23 mouse cellular contexts compared by ENCODE assay signal in the genomic region with DNA sequence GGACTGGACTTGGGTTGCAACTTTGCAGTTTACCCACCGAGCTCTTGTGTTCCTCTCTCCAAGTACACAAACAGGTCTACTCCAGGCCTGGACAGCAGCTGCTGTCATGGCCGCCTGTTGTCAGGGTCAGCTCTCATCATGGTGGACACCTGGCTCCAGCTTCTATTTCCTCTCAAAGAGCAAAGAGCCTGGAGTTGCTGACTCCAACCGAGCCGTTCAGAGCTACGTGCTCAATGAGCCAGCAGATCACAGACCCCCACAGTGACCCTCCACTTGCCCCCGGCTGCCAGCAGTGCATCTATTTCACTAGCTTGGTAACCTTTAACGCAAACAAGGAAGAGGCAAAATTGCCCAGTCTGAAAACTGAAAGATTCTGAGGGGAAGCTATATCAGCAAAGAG. TPM values are rescaled to one million over a fixed set of nuclear protein-coding genes. Genes with fewer than 3 reads are reported as not detected.
DNase-seq lines count a peak whose midpoint lies in the region; ATAC-seq and TF ChIP-seq lines count a peak whose summit lies in the region.
"Had no signal": no experiment of that assay in that cellular context is flagged by ENCODE, and none has a peak within 500 bp of the region (broad histone marks: within the 10 kb centered on the region; RNA-seq: fewer than 3 reads in every experiment).

No protein-coding gene starts in this region.

- ATAC-seq in forebrain, embryonic 12.5 days (ENCODE audit: low FRiP score) = no peak
- no peak for ATAC-seq in forebrain, embryonic 15.5 days (replicated peaks)
- peak; percentile 61 for ATAC-seq in kidney, embryonic 15.5 days (replicated peaks; ENCODE audit: low FRiP score)
- ATAC-seq: CD4-positive, CD25-positive, alpha-beta regulatory T cell, adult 4 months; forebrain, postnatal 0 days; hindbrain, postnatal 0 days; inflammation-experienced regulatory T-cells, adult 6 months had no signal

- no peak for DNase-seq in kidney, postnatal 25 days
- no peak for DNase-seq in layer of hippocampus, postnatal 10 days (ENCODE audit: low spot score in 2 of 2)
- DNase-seq: adrenal gland, adult 2 months; adrenal gland, postnatal 14 days; cerebellum, adult 11 months; cerebellum, adult 2 months; cerebellum, adult 9-11 months; cerebellum, postnatal 25 days; forebrain, postnatal 0 days; gastrocnemius, adult 2 months; gastrocnemius, postnatal 14 days; heart, adult 11 months had no signal

- H3K79me2 ChIP-seq in myocyte (ENCODE audit: control insufficient read depth, insufficient read depth) = no peaks in the 10 kb centered on the region

- 0 out of 2 replicates have a peak overlapping the region, but pooled peaks have one; percentile 25 for H3K27ac ChIP-seq in forebrain, embryonic 12.5 days
- no peak overlapping the region for H3K27ac ChIP-seq in forebrain, embryonic 15.5 days (replicated peaks)
- peak overlapping the region; percentile 71 for H3K27ac ChIP-seq in kidney, embryonic 15.5 days
- H3K27ac ChIP-seq: embryonic facial prominence, embryonic 12.5 days; embryonic facial prominence, embryonic 15.5 days; gastrocnemius, adult 2 months; hindbrain, embryonic 12.5 days; hindbrain, postnatal 0 days had no signal

- peaks cover 50% of the 10 kb centered on the region for H3K36me3 ChIP-seq in forebrain, embryonic 12.5 days (replicated peaks)
- peaks cover 25% of the 10 kb centered on the region for H3K36me3 ChIP-seq in forebrain, embryonic 15.5 days
- peaks cover 35% of the 10 kb centered on the region for H3K36me3 ChIP-seq in kidney, embryonic 15.5 days
- peaks cover 46% of the 10 kb centered on the region for H3K36me3 ChIP-seq in myocyte (ENCODE audit: control insufficient read depth, insufficient read depth)

- no peaks in the 10 kb centered on the region for H3K4me1 ChIP-seq in forebrain, embryonic 12.5 days
- H3K4me1 ChIP-seq in forebrain, embryonic 15.5 days = no peaks in the 10 kb centered on the region
- peaks cover 44% of the 10 kb centered on the region for H3K4me1 ChIP-seq in kidney, embryonic 15.5 days
- H3K4me1 ChIP-seq: embryonic facial prominence, embryonic 12.5 days; hindbrain, embryonic 12.5 days had no signal

- no peaks in the 10 kb centered on the region for H3K9me3 ChIP-seq in forebrain, embryonic 12.5 days
- no peaks in the 10 kb centered on the region for H3K9me3 ChIP-seq in forebrain, embryonic 15.5 days
- H3K9me3 ChIP-seq in kidney, embryonic 15.5 days (replicated peaks) = no peaks in the 10 kb centered on the region
- H3K9me3 ChIP-seq: embryonic facial prominence, embryonic 12.5 days; embryonic facial prominence, embryonic 15.5 days; hindbrain, embryonic 12.5 days had no signal

- 85% methylated on average over 7 of the region's 7 CpGs for WGBS in forebrain, embryonic 12.5 days
- 86% methylated on average over 7 of the region's 7 CpGs for WGBS in forebrain, embryonic 15.5 days
- WGBS in kidney, embryonic 15.5 days = 33% methylated on average over 7 of the region's 7 CpGs

- H3K9ac ChIP-seq in forebrain, embryonic 12.5 days = no peak overlapping the region
- H3K9ac ChIP-seq in forebrain, embryonic 15.5 days (replicated peaks) = no peak overlapping the region
- no peak overlapping the region for H3K9ac ChIP-seq in kidney, embryonic 15.5 days
- H3K9ac ChIP-seq: embryonic facial prominence, embryonic 12.5 days; embryonic facial prominence, embryonic 15.5 days; forebrain, postnatal 0 days; hindbrain, embryonic 12.5 days had no signal

- TF ChIP-seq POLR2A in myocyte (IDR thresholded peaks at IDR 0.05; ENCODE audit: insufficient read length, low read depth) = no peak

- H3K27me3 ChIP-seq in forebrain, embryonic 12.5 days = no peaks in the 10 kb centered on the region
- H3K27me3 ChIP-seq in forebrain, embryonic 15.5 days = no peaks in the 10 kb centered on the region
- H3K27me3 ChIP-seq in kidney, embryonic 15.5 days = no peaks in the 10 kb centered on the region
- no peaks in the 10 kb centered on the region for H3K27me3 ChIP-seq in myocyte (ENCODE audit: control insufficient read depth, insufficient read depth, insufficient read length)
- H3K27me3 ChIP-seq: embryonic facial prominence, embryonic 12.5 days; embryonic facial prominence, embryonic 15.5 days; hindbrain, embryonic 12.5 days had no signal

- H3ac ChIP-seq in myocyte (ENCODE audit: control insufficient read depth, insufficient read length) = no peak overlapping the region

- H3K4me3 ChIP-seq in forebrain, embryonic 12.5 days (replicated peaks) = no peak overlapping the region
- H3K4me3 ChIP-seq in forebrain, embryonic 15.5 days = no peak overlapping the region
- H3K4me3 ChIP-seq in kidney, embryonic 15.5 days (replicated peaks) = no peak overlapping the region
- no peak overlapping the region for H3K4me3 ChIP-seq in myocyte
- H3K4me3 ChIP-seq: embryonic facial prominence, embryonic 12.5 days; embryonic facial prominence, embryonic 15.5 days; gastrocnemius, adult 2 months; hindbrain, embryonic 12.5 days had no signal

- no peak overlapping the region for H3K4me2 ChIP-seq in forebrain, embryonic 12.5 days
- H3K4me2 ChIP-seq in forebrain, embryonic 15.5 days (replicated peaks) = no peak overlapping the region
- no peak overlapping the region for H3K4me2 ChIP-seq in kidney, embryonic 15.5 days
- no peak overlapping the region for H3K4me2 ChIP-seq in myocyte (ENCODE audit: low read depth)
- H3K4me2 ChIP-seq: embryonic facial prominence, embryonic 12.5 days; embryonic facial prominence, embryonic 15.5 days; heart, embryonic 11.5 days; hindbrain, embryonic 12.5 days had no signal

TF ChIP-seq in myocyte, 11 proteins besides CTCF, POLR2A, EP300 and RAD21:
- TF ChIP-seq SRF (IDR thresholded peaks at IDR 0.05; ENCODE audit: control insufficient read depth, insufficient read length, low read depth) = no peak
- peak; percentile 59 for TF ChIP-seq POLR2AphosphoS2 (IDR thresholded peaks at IDR 0.05; ENCODE audit: insufficient read length, low read depth)

RNA-seq across cellular contexts. Expression of a gene that starts 23.2 kb away (rescaled TPM):
- polyA plus RNA-seq in forebrain, embryonic 12.5 days (2016; fragmentation: Nextera tagmentation; extraction: Ambion mirVana) = 24.6 and 27.4 TPM in 2 replicates
- 24.7 and 26.8 TPM in 2 replicates for polyA plus RNA-seq in forebrain, embryonic 15.5 days (2015; fragmentation: Nextera tagmentation; extraction: Ambion mirVana)
- 17.7 and 18.0 TPM in 2 replicates for polyA plus RNA-seq in kidney, embryonic 15.5 days (2015; fragmentation: Nextera tagmentation; extraction: Ambion mirVana)
- polyA plus RNA-seq in myocyte (2012; fragmentation: generic; extraction: Trizol) = 18.6 TPM
- 10 to 100 TPM; 15.1 to 17.4 TPM for total RNA-seq in layer of hippocampus, postnatal 10 days (2021)

RNA-seq across cellular contexts. Expression of a gene that starts 49.5 kb away (rescaled TPM):
- 233 and 250 TPM in 2 replicates for polyA plus RNA-seq in forebrain, embryonic 12.5 days (2016; fragmentation: Nextera tagmentation; extraction: Ambion mirVana)
- polyA plus RNA-seq in forebrain, embryonic 15.5 days (2015; fragmentation: Nextera tagmentation; extraction: Ambion mirVana) = 134 and 139 TPM in 2 replicates
- polyA plus RNA-seq in kidney, embryonic 15.5 days (2015; fragmentation: Nextera tagmentation; extraction: Ambion mirVana) = 124 and 125 TPM in 2 replicates
- polyA plus RNA-seq in myocyte (2012; fragmentation: generic; extraction: Trizol) = 54.8 TPM
- total RNA-seq in layer of hippocampus, postnatal 10 days (2021) = 100 to 1,000 TPM; 181 to 188 TPM

RNA-seq across cellular contexts. Expression of a gene that starts 50.1 kb away (rescaled TPM):
- polyA plus RNA-seq in forebrain, embryonic 12.5 days (2016; fragmentation: Nextera tagmentation; extraction: Ambion mirVana) = 1,521 and 1,527 TPM in 2 replicates
- 995 and 1,028 TPM in 2 replicates for polyA plus RNA-seq in forebrain, embryonic 15.5 days (2015; fragmentation: Nextera tagmentation; extraction: Ambion mirVana)
- polyA plus RNA-seq in kidney, embryonic 15.5 days (2015; fragmentation: Nextera tagmentation; extraction: Ambion mirVana) = 1,025 and 1,038 TPM in 2 replicates
- 285 TPM for polyA plus RNA-seq in myocyte (2012; fragmentation: generic; extraction: Trizol)
- total RNA-seq in layer of hippocampus, postnatal 10 days (2021) = 100 to 1,000 TPM; 399 to 417 TPM
